Mouse (Mus musculus): ENCODE measurements around the gene Hnrnpm. TPM values are rescaled to one million over a fixed set of nuclear protein-coding genes. Genes with fewer than 3 reads are reported as not detected.

Hnrnpm gene
- total RNA-seq, 2 experiments from 2014 or later = 85.1 to 108 TPM

DNA sequence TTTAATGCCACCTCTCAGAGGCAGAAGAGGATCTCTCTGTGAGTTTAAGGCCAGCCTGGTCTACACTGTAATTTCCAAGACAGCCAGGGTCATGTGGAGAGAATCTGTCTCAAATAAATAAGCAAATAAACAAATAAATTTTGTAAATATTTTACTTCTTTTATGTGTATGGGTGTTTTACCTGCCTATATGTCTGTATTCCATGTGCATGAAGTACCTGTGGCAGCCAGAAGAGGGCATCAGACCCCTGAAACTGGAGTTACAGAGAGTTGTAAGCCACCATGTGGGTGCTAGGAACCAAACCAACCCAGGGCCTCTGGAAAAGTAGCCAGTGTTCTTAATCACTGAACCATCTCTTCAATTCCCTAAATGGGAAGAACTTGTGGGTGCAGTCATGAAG is 89.4 kb downstream of the Hnrnpm start:
- DNase-seq = no peak

Other genes with a start within 250 kb of the Hnrnpm start
- 10 to 100 TPM; 24.1 to 44.4 TPM for gene Adamts10, start 162.7 kb downstream of the Hnrnpm start, total RNA-seq (2021)
- gene Myo1f, start 131.2 kb downstream of the Hnrnpm start, total RNA-seq (2021) = 1 to 10 TPM; 1.2 to 2.5 TPM
- gene Zfp414, start 57.8 kb downstream of the Hnrnpm start, total RNA-seq (2021) = 10 to 100 TPM; 18.1 to 21.5 TPM
- gene Pram1, start 48.8 kb downstream of the Hnrnpm start, total RNA-seq (2021) = under 1 TPM; 0.40 to 0.54 TPM
- gene March2, start 31.8 kb upstream of the Hnrnpm start, total RNA-seq (2021) = 10 to 100 TPM; 73.2 to 77.9 TPM
- 100 to 1,000 TPM; 166 to 186 TPM for gene Rab11b, start 73.7 kb upstream of the Hnrnpm start, total RNA-seq (2021)
- gene Angptl4, start 95.0 kb upstream of the Hnrnpm start, total RNA-seq (2021) = 10 to 100 TPM; 22.7 to 36.0 TPM
- gene Kank3, start 123.7 kb upstream of the Hnrnpm start, total RNA-seq (2021) = 10 to 100 TPM; 27.6 to 33.3 TPM
- gene Rps28, start 137.7 kb upstream of the Hnrnpm start, total RNA-seq (2021) = 1,000 to 10,000 TPM; 1,176 to 1,238 TPM
- gene Ndufa7, start 137.7 kb upstream of the Hnrnpm start, total RNA-seq (2021) = 100 to 1,000 TPM; 322 to 360 TPM
- 10 to 100 TPM; 15.0 to 16.5 TPM for gene Cd320, start 156.2 kb upstream of the Hnrnpm start, total RNA-seq (2021)
- gene Gm7029, start 187.0 kb upstream of the Hnrnpm start, total RNA-seq (2021) = not detected
- 10 to 100 TPM in 1 of 2 experiments, 1 to 10 TPM in 1; 8.0 to 10.6 TPM for gene Kifc1, start 203.8 kb upstream of the Hnrnpm start, total RNA-seq (2021)
- not detected for gene Platr17, start 218.3 kb upstream of the Hnrnpm start, total RNA-seq (2021)
- 10 to 100 TPM; 12.1 to 13.5 TPM for gene Daxx, start 222.6 kb upstream of the Hnrnpm start, total RNA-seq (2021)
- gene Tapbp, start 229.0 kb upstream of the Hnrnpm start, total RNA-seq (2021) = 10 to 100 TPM; 40.7 to 41.3 TPM
- gene Zbtb22, start 229.0 kb upstream of the Hnrnpm start, total RNA-seq (2021) = 10 to 100 TPM; 18.9 to 21.9 TPM
- gene Rgl2, start 242.7 kb upstream of the Hnrnpm start, total RNA-seq (2021) = 10 to 100 TPM; 29.3 to 40.2 TPM

Data from gastrocnemius, postnatal 10 days (tissue).